In genomic region chr14:21152055-21152454, GRCm38 (mm10) we compare ENCODE assay signal across 19 mouse cellular contexts.
"Had no signal": no experiment of that assay in that cellular context is flagged by ENCODE, and none has a peak within 500 bp of the region (broad histone marks: within the 10 kb centered on the region; RNA-seq: fewer than 3 reads in every experiment).

No protein-coding gene starts in this region.

- H3K9ac ChIP-seq: intestine, embryonic 15.5 days; kidney, embryonic 15.5 days; liver, embryonic 14.5 days; midbrain, embryonic 12.5 days; neural tube, embryonic 13.5 days; stomach, embryonic 15.5 days had no signal

- ATAC-seq: intestine, embryonic 15.5 days; midbrain, embryonic 16.5 days had no signal

- DNase-seq: kidney, adult 11 months; kidney, adult 8-10 months; kidney, postnatal 14 days; kidney, postnatal 4 days; layer of hippocampus, adult 9-11 months; lung, postnatal 4 days; retina, postnatal 1 day; right cerebral cortex, postnatal 25 days; spleen, adult 18-20 months; thymus, postnatal 25 days had no signal

- H3K36me3 ChIP-seq: intestine, embryonic 15.5 days; kidney, embryonic 15.5 days; midbrain, embryonic 12.5 days; neural tube, embryonic 13.5 days; stomach, embryonic 15.5 days had no signal

- H3K9me3 ChIP-seq: intestine, embryonic 15.5 days; kidney, embryonic 15.5 days; midbrain, embryonic 12.5 days; neural tube, embryonic 13.5 days; stomach, embryonic 15.5 days had no signal

- H3K4me2 ChIP-seq: intestine, embryonic 15.5 days; kidney, embryonic 15.5 days; midbrain, embryonic 12.5 days; neural tube, embryonic 13.5 days; stomach, embryonic 15.5 days had no signal

- H3K4me1 ChIP-seq: intestine, embryonic 15.5 days; kidney, embryonic 15.5 days; midbrain, embryonic 12.5 days; neural tube, embryonic 13.5 days; stomach, embryonic 15.5 days had no signal

- H3K27me3 ChIP-seq: intestine, embryonic 15.5 days; kidney, embryonic 15.5 days; midbrain, embryonic 12.5 days; neural tube, embryonic 13.5 days; stomach, embryonic 15.5 days had no signal

- H3K4me3 ChIP-seq: intestine, embryonic 15.5 days; kidney, embryonic 15.5 days; layer of hippocampus, adult 2 months; midbrain, embryonic 12.5 days; myocyte; neural tube, embryonic 13.5 days; stomach, embryonic 15.5 days had no signal

- H3K27ac ChIP-seq: intestine, embryonic 15.5 days; kidney, embryonic 15.5 days; layer of hippocampus, adult 2 months; liver, embryonic 14.5 days; midbrain, embryonic 12.5 days; neural tube, embryonic 13.5 days; stomach, embryonic 15.5 days had no signal
